Mouse (Mus musculus) lung, adult 2 months (tissue): Measurements from ENCODE around the gene Sdk1. TPM values are rescaled to one million over a fixed set of nuclear protein-coding genes. Genes with fewer than 3 reads are reported as not detected.

Experiments used
- DNase-seq: peaks from one replicate; pipeline ENCODE4 v3.0.0; 2022
- H3K4me1 ChIP-seq: fragments of 200-500 bp; 2 replicates; pipeline ENCODE4 v1.6.1; 2011; ENCODE audit warnings: low read length; ENCODE audit not compliant: control insufficient read depth, insufficient read depth
- H3K4me3 ChIP-seq: fragments of 200-500 bp; replicated peaks from 2 replicates; pipeline ENCODE3; 2011; ENCODE audit warnings: low read depth, mild to moderate bottlenecking, control low read depth, low read length; ENCODE audit errors: extremely low read depth
- CTCF ChIP-seq: fragments of 200-500 bp; IDR thresholded peaks from 2 replicates; pipeline ENCODE4 v1.5.1; 2011; ENCODE audit warnings: mild to moderate bottlenecking, low read length, control low read depth; ENCODE audit not compliant: insufficient read depth
- POLR2A ChIP-seq: fragments of 200-500 bp; IDR thresholded peaks from 2 replicates; pipeline ENCODE4 v1.6.1; 2011; ENCODE audit warnings: low read depth, mild to moderate bottlenecking, control low read depth, low read length, borderline replicate concordance; ENCODE audit errors: extremely low read depth
- WGBS: fragments of 180-500 bp; shearing (Covaris S2); methylation state at CpG from one replicate; pipeline ENCODE4 v1.1.7; 2018; 5-methylcytosine and 5-hydroxymethylcytosine counted together
- polyA plus RNA-seq: library from polyadenylated mRNA; depleted of rRNA; stranded (reverse); fragments of >200 nt; gene quantifications from 2 replicates; pipeline ENCODE4 v1.2.3, GENCODE M21; 2012

The Sdk1 gene
- polyA plus RNA-seq, 1 experiment: 1.8 TPM

- 42% methylated on average over 10 of the region's 10 CpGs for WGBS
- TF ChIP-seq POLR2A (no peak), CTCF (no peak)
- DNase-seq: no peak
- H3K4me3 ChIP-seq: no peak overlapping the region
- H3K4me1 ChIP-seq: no peaks in the 10 kb centered on the region
Measured at GRCm38 (mm10) chr5:141768761-141769515, 527.6 kb downstream of the Sdk1 start.

GRCm38 (mm10) chr5:141771516-141771915 lies 530.2 kb downstream of the Sdk1 start:
- no peaks in the 10 kb centered on the region for H3K4me1 ChIP-seq
- DNase-seq: no peak
- no peak overlapping the region for H3K4me3 ChIP-seq
- WGBS: 77% methylated on average over 3 of the region's 3 CpGs
- TF ChIP-seq POLR2A (no peak), CTCF (no peak)

- Histone ChIP-seq H3K4me3 (no peak overlapping the region), H3K4me1 (no peaks in the 10 kb centered on the region)
- no peak for DNase-seq
- TF ChIP-seq POLR2A: no peak
- TF ChIP-seq CTCF: no peak
- WGBS: 70% methylated on average over 4 of the region's 4 CpGs
Measured at GRCm38 (mm10) chr5:141778231-141778630, 536.9 kb downstream of the Sdk1 start.

- H3K4me3 ChIP-seq: no peak overlapping the region
- 60% methylated on average over 2 of the region's 2 CpGs for WGBS
- DNase-seq: no peak
Measured at GRCm38 (mm10) chr5:141781142-141781541, 539.9 kb downstream of the Sdk1 start.

DNA sequence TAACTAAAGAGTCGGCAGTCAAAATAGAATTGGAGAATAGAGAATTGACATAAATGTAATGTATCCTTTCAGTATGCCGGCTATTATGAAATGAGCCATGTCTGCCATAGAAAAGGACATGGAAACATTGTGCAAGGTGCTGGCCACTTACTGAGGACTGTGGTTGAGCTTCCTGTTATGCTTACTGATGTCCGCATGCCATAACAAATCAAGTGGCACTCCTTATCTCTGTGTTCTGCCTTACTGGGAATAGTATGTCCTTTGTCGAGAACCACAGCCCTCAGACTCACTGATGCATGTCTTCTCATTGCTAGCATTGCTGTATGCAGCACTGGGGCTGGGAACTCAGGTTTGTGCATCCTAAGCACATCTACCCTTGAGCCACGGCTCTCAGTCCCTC lies 541.0 kb downstream of the Sdk1 start:
- 62% methylated on average over 5 of the region's 5 CpGs for WGBS
- no peak for TF ChIP-seq CTCF
- TF ChIP-seq POLR2A: no peak
- Histone ChIP-seq H3K4me1 (no peaks in the 10 kb centered on the region), H3K4me3 (no peak overlapping the region)
- DNase-seq: no peak

More at GRCm38 (mm10) chr5:141781142-141781541, 539.9 kb downstream of the Sdk1 start:
- no peak for TF ChIP-seq POLR2A
- TF ChIP-seq CTCF: no peak
- H3K4me1 ChIP-seq: no peaks in the 10 kb centered on the region

DNA sequence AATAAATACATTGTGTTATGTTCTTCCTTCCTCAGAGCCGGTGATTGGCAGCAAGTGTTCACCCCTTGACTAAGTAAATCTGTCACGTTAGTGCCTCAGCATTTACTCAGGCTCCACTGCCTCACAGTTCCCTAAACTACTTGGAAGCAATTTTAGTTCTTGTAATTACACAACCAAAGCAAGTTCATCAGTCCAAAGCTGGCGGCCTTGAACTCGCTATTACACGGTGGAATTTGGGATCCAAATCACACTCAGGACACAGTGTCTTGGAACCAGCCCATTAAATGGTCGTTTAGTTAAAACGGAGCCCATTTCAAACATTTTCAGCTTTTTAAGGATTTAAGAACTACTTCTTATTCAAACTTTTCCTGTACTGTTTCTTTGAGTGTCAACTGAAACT lies 542.2 kb downstream of the Sdk1 start:
- Histone ChIP-seq H3K4me1 (no peaks in the 10 kb centered on the region), H3K4me3 (no peak overlapping the region)
- DNase-seq: no peak
- WGBS: 67% methylated on average over 7 of the region's 7 CpGs
- TF ChIP-seq CTCF (no peak), POLR2A (no peak)

DNA sequence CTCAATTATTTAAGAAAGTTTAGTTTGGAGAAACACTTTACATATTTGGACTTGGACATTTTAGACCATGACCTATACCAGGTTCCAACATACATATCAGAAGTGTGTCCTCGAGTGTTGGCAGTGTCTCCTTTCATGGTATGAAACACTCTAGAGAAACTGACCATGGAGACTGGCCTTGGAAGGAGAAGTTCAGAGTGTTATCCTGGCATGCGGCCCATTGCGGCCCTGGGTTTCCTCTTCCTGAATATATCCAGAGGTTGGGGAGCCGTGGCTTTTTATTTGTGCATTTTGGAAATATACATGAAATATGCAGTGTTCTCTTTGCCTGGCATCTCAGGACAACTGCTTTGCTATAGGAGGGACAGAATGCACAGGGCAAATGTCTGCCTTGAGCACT lies 552.6 kb downstream of the Sdk1 start:
- H3K4me1 ChIP-seq: no peaks in the 10 kb centered on the region
- WGBS: 75% methylated on average over 4 of the region's 4 CpGs
- no peak for TF ChIP-seq CTCF
- no peak for TF ChIP-seq POLR2A
- no peak for DNase-seq
- H3K4me3 ChIP-seq: no peak overlapping the region

DNA sequence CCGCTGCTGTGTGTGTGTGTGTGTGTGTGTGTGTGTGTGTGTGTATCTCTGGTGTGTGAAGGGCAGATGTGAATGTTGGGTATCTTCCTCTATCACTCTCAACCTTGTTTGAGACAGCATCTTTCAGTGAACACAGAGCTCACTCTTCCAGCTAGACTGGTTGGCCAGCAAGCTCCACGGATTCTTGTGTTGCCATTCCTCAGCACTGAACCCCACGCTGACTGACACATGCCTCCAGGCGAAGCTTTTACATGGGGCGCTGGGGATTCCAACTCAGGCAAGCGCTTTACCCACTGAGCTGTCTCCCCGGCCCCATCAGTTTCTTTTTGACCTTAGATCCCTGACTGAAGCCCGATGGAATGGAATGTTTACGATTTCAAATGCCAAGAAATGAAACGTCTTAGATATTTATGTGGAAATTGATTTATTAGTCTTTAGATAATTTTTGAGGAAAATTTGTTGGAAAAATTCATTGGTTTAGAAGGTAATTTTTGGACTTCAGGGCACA lies 582.6 kb downstream of the Sdk1 start:
- TF ChIP-seq POLR2A: no peak
- no peak overlapping the region for H3K4me3 ChIP-seq
- WGBS: 51% methylated on average over 10 of the region's 10 CpGs
- no peaks in the 10 kb centered on the region for H3K4me1 ChIP-seq
- no peak for DNase-seq

DNA sequence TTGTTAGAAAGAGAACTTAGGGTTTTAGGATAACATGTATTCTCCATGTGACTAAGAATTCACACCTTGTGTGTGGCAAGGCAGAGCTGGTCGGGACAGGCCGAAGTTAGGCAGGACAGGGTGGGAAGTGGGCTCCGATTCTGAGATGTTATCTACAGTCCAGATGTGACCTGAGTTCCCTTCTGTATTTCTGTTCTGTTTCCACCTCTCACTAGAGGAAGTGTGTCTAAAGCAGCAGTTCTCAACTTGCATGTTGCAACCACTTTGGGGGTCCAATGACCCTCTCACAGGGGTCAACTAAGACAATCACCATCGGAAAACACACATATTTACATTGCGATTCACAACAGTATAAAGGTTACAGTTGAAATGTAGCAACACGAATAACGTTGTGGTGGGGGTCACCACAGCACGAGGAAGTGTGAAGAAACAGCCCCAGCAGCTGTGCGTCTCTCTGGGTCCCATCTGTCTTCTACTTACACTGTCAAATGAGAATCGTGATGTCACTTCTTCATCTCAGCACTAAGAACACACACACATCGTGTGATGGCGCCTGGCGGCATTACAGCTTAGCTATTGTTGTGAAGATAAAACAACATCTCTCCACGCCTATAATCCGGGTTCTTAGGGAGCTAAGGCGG lies 583.6 kb downstream of the Sdk1 start:
- no peak for TF ChIP-seq CTCF
- TF ChIP-seq POLR2A: no peak
- DNase-seq: no peak
- H3K4me1 ChIP-seq: no peaks in the 10 kb centered on the region
- WGBS: 57% methylated on average over 16 of the region's 16 CpGs
- no peak overlapping the region for H3K4me3 ChIP-seq

GRCm38 (mm10) chr5:141835566-141835965 lies 594.3 kb downstream of the Sdk1 start:
- TF ChIP-seq POLR2A: no peak
- TF ChIP-seq CTCF: no peak
- Histone ChIP-seq H3K4me1 (no peaks in the 10 kb centered on the region), H3K4me3 (no peak overlapping the region)
- WGBS: 70% methylated on average over 6 of the region's 6 CpGs
- DNase-seq: no peak
